Mouse (Mus musculus) thymus, adult 2 months (tissue): ENCODE results near the gene Efhb.

Source experiments
- CTCF ChIP-seq: fragments of 200-500 bp; IDR thresholded peaks from 2 replicates; pipeline ENCODE4 v1.5.1; 2012; ENCODE audit warnings: mild to moderate bottlenecking, control low read depth, low read length, moderate library complexity, borderline replicate concordance; ENCODE audit not compliant: control insufficient read depth, poor library complexity, insufficient read depth; ENCODE audit errors: extremely low read depth
- POLR2A ChIP-seq: fragments of 200-500 bp; IDR thresholded peaks from 2 replicates; pipeline ENCODE4 v1.6.1; 2012; ENCODE audit warnings: mild to moderate bottlenecking, low read length, control low read depth, moderate library complexity; ENCODE audit not compliant: control insufficient read depth, poor library complexity, insufficient read depth; ENCODE audit errors: extremely low read depth

- no peak for TF ChIP-seq CTCF
- peak; percentile 64 for TF ChIP-seq POLR2A
Observed at GRCm38 (mm10) chr17:53478858-53479603, 15.9 kb upstream of the Efhb start, which contains the start of gene Rab5a.
